Mouse (Mus musculus) B cell, adult 67 days (primary cell): ENCODE measurements around the gene Olfr418. TPM values are rescaled to one million over a fixed set of nuclear protein-coding genes. Genes with fewer than 3 reads are reported as not detected.

Experiments used
- total RNA-seq, 2 experiments: library from RNA; stranded (reverse); gene quantifications; 4 replicates each; pipeline ENCODE4 v1.2.4; 2023

Olfr418 gene
- total RNA-seq, result not detected

DNA sequence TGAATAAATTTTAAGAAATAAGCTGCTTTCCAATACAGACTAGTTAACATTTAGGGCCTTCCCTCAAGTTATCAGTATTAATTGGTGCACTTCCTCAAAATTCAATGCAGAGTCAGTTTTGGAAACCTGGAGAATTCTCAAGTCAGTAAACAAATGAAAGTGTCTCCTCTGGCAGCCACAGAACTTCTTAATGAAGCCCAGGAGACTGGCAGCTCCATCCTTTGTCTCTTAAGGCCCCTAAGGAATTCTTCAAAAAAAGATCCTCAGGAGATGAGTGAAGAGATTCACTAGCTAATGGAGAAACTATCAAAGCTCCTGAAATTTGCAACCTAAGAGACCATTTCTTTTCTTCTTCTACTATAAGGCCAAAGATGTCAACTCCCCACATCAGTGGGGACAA lies at the start of gene Olfr418:
Gene Olfr418 (plus strand): TSS at position 301 of the 400 bp plus-strand sequence.

GRCm38 (mm10) chr1:173227081-173227480 lies 38.7 kb upstream of the Olfr418 start, which contains the start of gene Fcer1a:
TSS of gene Fcer1a (minus strand) at chr1:173227214.

DNA sequence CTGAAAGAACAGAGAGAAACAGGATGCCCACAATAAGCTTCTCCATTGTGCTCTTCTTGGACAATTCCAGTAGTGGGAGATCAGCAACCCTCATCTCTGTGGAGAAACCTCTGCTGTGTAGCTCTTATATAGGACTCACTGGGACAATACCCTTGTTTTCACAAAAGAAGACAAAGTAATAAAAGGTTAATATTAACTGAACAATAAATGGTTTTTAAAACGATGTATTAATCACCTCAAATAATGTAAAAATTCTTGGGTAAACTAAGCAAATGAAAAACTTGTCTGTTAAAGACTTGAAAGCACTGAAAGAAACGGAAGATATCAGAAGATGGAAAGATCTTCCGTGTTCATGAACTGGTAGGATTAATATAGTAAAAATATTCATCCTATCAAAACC lies 11.9 kb downstream of the Olfr418 start, which contains the start of gene Mptx2:
Gene Mptx2 (minus strand): TSS at position 101 of the 400 bp plus-strand sequence.

Other genes starting within 250 kb of the Olfr418 start
- gene Olfr1408, start 128.6 kb upstream of the Olfr418 start, total RNA-seq, result not detected
- not detected for gene Olfr1406, start 75.4 kb upstream of the Olfr418 start, total RNA-seq
- not detected for gene Olfr218, start 68.2 kb upstream of the Olfr418 start, total RNA-seq
- gene Olfr1404, start 53.6 kb upstream of the Olfr418 start, total RNA-seq, result not detected
- not detected for gene Fcer1a, start 38.8 kb upstream of the Olfr418 start, total RNA-seq
- gene Mptx2, start 11.8 kb downstream of the Olfr418 start, total RNA-seq, result not detected
- not detected for gene Ackr1, start 67.7 kb downstream of the Olfr418 start, total RNA-seq
- gene Aim2, start 84.9 kb downstream of the Olfr418 start, total RNA-seq, result 100 to 1,000 TPM; 118 to 130 TPM
- gene Cadm3, start 101.7 kb downstream of the Olfr418 start, total RNA-seq, result not detected
- 10 to 100 TPM; 61.4 to 87.1 TPM for gene Ifi206, start 225.0 kb downstream of the Olfr418 start, total RNA-seq